In genomic region chr7:125954356-125954878, GRCm38 (mm10) we compare ENCODE assay signal across 18 mouse cellular contexts.
DNase-seq lines count a peak whose midpoint lies in the region; ATAC-seq and TF ChIP-seq lines count a peak whose summit lies in the region.
"Had no signal": no experiment of that assay in that cellular context is flagged by ENCODE, and none has a peak within 500 bp of the region (broad histone marks: within the 10 kb centered on the region; RNA-seq: fewer than 3 reads in every experiment).

No protein-coding gene starts in this region.

- H3K36me3 ChIP-seq in midbrain, embryonic 14.5 days (ENCODE audit: control insufficient read depth, insufficient read depth, low read length) = no peaks in the 10 kb centered on the region
- H3K36me3 ChIP-seq in midbrain, embryonic 11.5 days (ENCODE audit: control insufficient read depth, insufficient read depth, low read length) = no peaks in the 10 kb centered on the region
- H3K36me3 ChIP-seq in hindbrain, embryonic 13.5 days = no peaks in the 10 kb centered on the region
- H3K36me3 ChIP-seq in intestine, postnatal 0 days (ENCODE audit: control insufficient read depth, insufficient read depth) = no peaks in the 10 kb centered on the region
- H3K36me3 ChIP-seq: intestine, embryonic 15.5 days; midbrain, embryonic 12.5 days had no signal

- no peak overlapping the region for H3K4me3 ChIP-seq in midbrain, embryonic 14.5 days (replicated peaks; ENCODE audit: low read depth, low read length)
- no peak overlapping the region for H3K4me3 ChIP-seq in midbrain, embryonic 11.5 days (ENCODE audit: low read depth, low read length)
- no peak overlapping the region for H3K4me3 ChIP-seq in hindbrain, embryonic 13.5 days
- H3K4me3 ChIP-seq in intestine, postnatal 0 days (ENCODE audit: low read depth, low read length) = no peak overlapping the region
- H3K4me3 ChIP-seq: erythroblast, embryonic 14.5 days; intestine, embryonic 15.5 days; midbrain, embryonic 12.5 days had no signal

- no peak for ATAC-seq in midbrain, embryonic 14.5 days (ENCODE audit: low FRiP score, low TSS enrichment)
- ATAC-seq in midbrain, embryonic 11.5 days (ENCODE audit: low FRiP score) = no peak
- no peak for ATAC-seq in hindbrain, embryonic 13.5 days (ENCODE audit: low FRiP score)
- no peak for ATAC-seq in intestine, postnatal 0 days
- ATAC-seq: CD4-positive, CD25-positive, alpha-beta regulatory T cell, adult 4 months; intestine, embryonic 15.5 days had no signal

- 0 out of 2 replicates have a peak, but pooled peaks cover 12% of the 10 kb centered on the region for H3K4me1 ChIP-seq in midbrain, embryonic 14.5 days (ENCODE audit: control insufficient read depth, insufficient read depth, low read length)
- H3K4me1 ChIP-seq in midbrain, embryonic 11.5 days (ENCODE audit: control insufficient read depth, insufficient read depth, low read length) = no peaks in the 10 kb centered on the region; the same call in 1 of the 2 replicates
- H3K4me1 ChIP-seq in hindbrain, embryonic 13.5 days (replicated peaks) = peaks cover 37% of the 10 kb centered on the region
- no peaks in the 10 kb centered on the region for H3K4me1 ChIP-seq in intestine, postnatal 0 days (replicated peaks; ENCODE audit: control insufficient read depth, insufficient read depth, low read length)
- H3K4me1 ChIP-seq: intestine, embryonic 15.5 days had no signal

- no peak for TF ChIP-seq CTCF in intestine, postnatal 0 days (IDR thresholded peaks at IDR 0.05; ENCODE audit: low read depth)

- no peaks in the 10 kb centered on the region for H3K9me3 ChIP-seq in midbrain, embryonic 14.5 days (ENCODE audit: control insufficient read depth, low read length)
- no peaks in the 10 kb centered on the region for H3K9me3 ChIP-seq in midbrain, embryonic 11.5 days (ENCODE audit: control insufficient read depth, low read length)
- H3K9me3 ChIP-seq in hindbrain, embryonic 13.5 days = no peaks in the 10 kb centered on the region
- H3K9me3 ChIP-seq in intestine, postnatal 0 days (ENCODE audit: control insufficient read depth) = no peaks in the 10 kb centered on the region
- H3K9me3 ChIP-seq: intestine, embryonic 15.5 days; midbrain, embryonic 12.5 days had no signal

- no peak overlapping the region for H3K4me2 ChIP-seq in midbrain, embryonic 14.5 days (ENCODE audit: low read length)
- H3K4me2 ChIP-seq in midbrain, embryonic 11.5 days = no peak overlapping the region
- no peak overlapping the region for H3K4me2 ChIP-seq in hindbrain, embryonic 13.5 days
- H3K4me2 ChIP-seq in intestine, postnatal 0 days (replicated peaks; ENCODE audit: low read depth) = no peak overlapping the region
- H3K4me2 ChIP-seq: intestine, embryonic 15.5 days; midbrain, embryonic 12.5 days had no signal

- 55% methylated on average over 3 of the region's 3 CpGs for WGBS in midbrain, embryonic 14.5 days
- 83% methylated on average over 3 of the region's 3 CpGs for WGBS in midbrain, embryonic 11.5 days
- 42% methylated on average over 3 of the region's 3 CpGs for WGBS in hindbrain, embryonic 13.5 days
- 82% methylated on average over 3 of the region's 3 CpGs for WGBS in intestine, postnatal 0 days

- 0 out of 2 replicates have a peak overlapping the region, but pooled peaks have one; percentile 10 for H3K27ac ChIP-seq in midbrain, embryonic 14.5 days (replicated peaks; ENCODE audit: low read depth, low read length)
- H3K27ac ChIP-seq in midbrain, embryonic 11.5 days (ENCODE audit: low read depth, low read length) = no peak overlapping the region
- H3K27ac ChIP-seq in hindbrain, embryonic 13.5 days = peak overlapping the region; percentile 62
- no peak overlapping the region for H3K27ac ChIP-seq in intestine, postnatal 0 days (ENCODE audit: low read depth, low read length)
- H3K27ac ChIP-seq: intestine, embryonic 15.5 days; midbrain, embryonic 12.5 days had no signal

- H3K9ac ChIP-seq in midbrain, embryonic 14.5 days (replicated peaks; ENCODE audit: low read length) = no peak overlapping the region
- H3K9ac ChIP-seq in midbrain, embryonic 11.5 days (ENCODE audit: low read length) = no peak overlapping the region
- no peak overlapping the region for H3K9ac ChIP-seq in hindbrain, embryonic 13.5 days
- H3K9ac ChIP-seq in intestine, postnatal 0 days (ENCODE audit: low read depth, low read length) = no peak overlapping the region
- H3K9ac ChIP-seq: forebrain, postnatal 0 days; intestine, embryonic 15.5 days; midbrain, embryonic 12.5 days had no signal

- H3K27me3 ChIP-seq in midbrain, embryonic 14.5 days (ENCODE audit: control insufficient read depth, insufficient read depth, low read length) = no peaks in the 10 kb centered on the region
- no peaks in the 10 kb centered on the region for H3K27me3 ChIP-seq in midbrain, embryonic 11.5 days (ENCODE audit: control insufficient read depth, insufficient read depth, low read length)
- H3K27me3 ChIP-seq in hindbrain, embryonic 13.5 days = no peaks in the 10 kb centered on the region
- H3K27me3 ChIP-seq in intestine, postnatal 0 days (replicated peaks; ENCODE audit: control insufficient read depth, insufficient read depth, low read length) = no peaks in the 10 kb centered on the region; the same call in 1 of the 2 replicates
- H3K27me3 ChIP-seq: intestine, embryonic 15.5 days had no signal

- peak; percentile 13 for DNase-seq in kidney, adult 11 months
- DNase-seq in kidney, postnatal 10 days = no peak
- DNase-seq in midbrain, embryonic 14.5 days = no peak
- DNase-seq in midbrain, embryonic 11.5 days (ENCODE audit: low spot score, missing footprints) = no peak
- no peak for DNase-seq in c-Kit-positive CD71-positive TER-119-positive erythroid progenitor cells, embryonic 14.5 days (ENCODE audit: low spot score)
- DNase-seq: adrenal gland, postnatal 25 days; forebrain, postnatal 0 days; gastrocnemius, postnatal 14 days; heart, postnatal 14 days; lung, adult 18-20 months; lung, postnatal 36 days; right cerebral cortex, postnatal 25 days had no signal

Comparison
In these comparisons a context has a peak if more than half of its experiments do, and no peak if none do; other contexts are left out.
1. H3K27ac ChIP-seq: peak in midbrain, embryonic 14.5 days (single experiment) and hindbrain, embryonic 13.5 days (single experiment); none in midbrain, embryonic 11.5 days (single experiment) and intestine, postnatal 0 days (single experiment).